Mouse (Mus musculus) 416B (cell line): ENCODE measurements around the gene Timm44.

ENCODE experiments used
- DNase-seq: peaks from one replicate; pipeline ENCODE4 v3.0.0; 2011; ENCODE audit warnings: low read depth

Timm44 gene

DNA sequence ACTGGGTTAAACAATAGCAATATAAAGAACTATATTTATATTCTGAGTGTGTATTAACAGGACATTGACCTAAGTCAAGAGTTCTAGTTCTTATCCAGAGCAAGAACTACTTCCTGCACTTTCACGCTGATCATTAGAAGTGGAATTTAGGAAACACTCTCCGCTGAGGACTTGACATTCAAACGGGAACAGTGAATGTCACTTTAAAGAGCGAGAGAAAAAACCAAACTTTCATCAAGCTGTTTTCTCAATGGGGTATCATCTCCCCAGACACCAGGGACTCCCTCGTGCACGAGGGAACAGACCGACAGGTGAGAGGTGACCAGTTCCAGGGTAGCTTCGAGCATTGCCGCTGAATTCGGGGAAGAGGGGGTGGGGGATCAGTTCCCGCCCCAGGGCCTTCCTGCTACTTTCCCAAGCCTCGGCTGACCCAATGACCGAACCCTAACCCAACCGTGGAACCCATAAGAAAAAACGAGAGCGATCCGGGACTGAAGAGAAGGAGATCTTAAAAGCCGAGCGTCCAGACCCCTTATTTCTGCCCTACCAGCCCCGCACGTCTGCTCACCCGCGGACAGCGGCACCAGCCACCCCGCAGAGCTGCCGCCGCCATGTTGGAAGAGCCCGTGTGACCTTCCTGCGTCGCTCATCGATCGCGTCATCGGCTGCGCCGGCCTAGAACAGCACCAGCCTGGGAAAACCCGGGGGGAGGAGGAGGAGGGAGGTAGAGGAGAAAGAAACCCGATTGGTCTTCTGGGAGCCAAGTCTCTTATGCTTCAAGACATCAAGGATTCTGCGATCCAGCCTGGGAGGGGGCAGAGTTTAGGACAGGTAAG is at the start of gene Timm44:
Gene Timm44 (minus strand): TSS at position 639 of the 836 bp plus-strand sequence.
- peak; percentile 96 for DNase-seq

DNA sequence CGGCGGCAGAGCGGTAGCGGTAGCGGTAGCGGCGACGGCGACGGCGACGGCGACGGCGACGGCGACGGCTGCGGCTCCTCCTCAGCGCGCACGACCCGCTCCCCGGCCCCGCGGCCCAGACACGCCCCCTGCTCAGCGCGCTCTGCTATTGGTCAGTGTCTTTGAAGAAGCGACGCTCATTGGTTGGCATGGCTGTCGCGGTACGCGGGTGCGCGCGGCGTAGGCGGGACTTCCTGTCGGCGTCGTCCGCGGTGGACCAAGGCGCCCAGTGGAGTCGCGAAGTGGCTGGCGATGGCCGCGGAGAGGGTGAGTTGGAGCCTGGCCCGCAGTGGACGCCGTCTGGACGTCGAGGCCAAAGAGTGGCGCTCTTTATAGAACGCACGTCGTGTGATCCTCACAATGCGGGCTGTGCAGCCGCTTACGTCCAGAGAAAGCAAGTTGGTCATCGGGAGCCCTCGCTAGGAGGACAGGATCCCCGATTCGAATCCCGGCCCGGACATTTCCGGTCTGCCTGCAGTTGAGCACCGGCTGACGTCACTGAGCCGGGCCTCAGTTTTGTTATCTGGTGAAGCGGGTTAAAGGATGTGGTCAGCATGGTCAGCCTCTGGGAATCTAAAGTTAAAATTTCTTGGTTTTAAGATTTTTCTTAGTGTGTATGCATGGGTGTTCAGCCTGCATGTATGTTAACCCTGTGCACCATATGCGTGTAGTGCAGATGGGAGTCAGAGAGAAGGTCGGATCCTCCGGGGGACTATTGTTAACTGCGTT is 49.5 kb upstream of the Timm44 start, which contains the start of the genes Ccl25 and Elavl1:
Gene Ccl25 (plus strand): TSS at position 228 of the 768 bp plus-strand sequence.
Gene Elavl1 (minus strand): TSS at position 431 of the 768 bp plus-strand sequence.
- peak; percentile 95 for DNase-seq

DNA sequence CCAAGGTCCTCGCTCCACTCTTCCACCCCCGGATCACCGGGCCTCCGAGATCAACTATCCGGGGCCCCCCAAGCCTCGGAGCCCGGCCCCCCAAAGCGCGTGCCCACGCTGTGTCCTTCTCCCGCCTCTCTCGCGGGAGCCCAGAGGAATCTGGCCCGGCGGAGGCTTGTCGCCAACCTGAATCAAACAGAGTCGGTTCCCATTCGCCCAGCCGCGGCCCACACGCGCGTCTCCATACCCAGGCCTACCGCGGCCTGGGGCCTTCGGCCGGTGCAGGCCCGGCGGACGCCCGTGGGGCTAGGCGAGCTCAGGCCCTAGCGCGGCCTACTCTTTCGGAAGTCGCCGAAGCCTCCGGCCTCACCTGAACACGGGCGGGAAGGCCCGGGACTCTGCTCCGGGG is 48.8 kb upstream of the Timm44 start:
- DNase-seq: peak; percentile 41

DNA sequence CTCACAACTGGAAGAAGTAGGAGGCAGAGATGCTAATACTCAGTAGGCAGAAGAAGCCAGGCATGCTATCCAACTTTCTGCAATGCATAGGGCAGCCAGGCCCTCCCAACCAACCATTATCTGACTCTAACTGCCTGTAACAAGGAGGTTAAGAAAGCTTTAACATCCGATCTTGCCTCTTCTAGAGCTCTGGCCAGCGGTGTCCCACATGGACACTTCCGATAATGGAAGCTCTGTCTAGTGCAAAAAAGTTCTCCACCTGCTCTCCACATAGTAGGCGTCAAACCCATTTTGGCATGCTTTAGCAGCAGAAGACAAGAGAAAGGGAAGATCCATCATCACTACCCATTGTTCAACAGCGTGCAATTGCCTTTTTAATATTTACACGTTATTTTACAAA is 48.2 kb upstream of the Timm44 start:
- no peak for DNase-seq

DNA sequence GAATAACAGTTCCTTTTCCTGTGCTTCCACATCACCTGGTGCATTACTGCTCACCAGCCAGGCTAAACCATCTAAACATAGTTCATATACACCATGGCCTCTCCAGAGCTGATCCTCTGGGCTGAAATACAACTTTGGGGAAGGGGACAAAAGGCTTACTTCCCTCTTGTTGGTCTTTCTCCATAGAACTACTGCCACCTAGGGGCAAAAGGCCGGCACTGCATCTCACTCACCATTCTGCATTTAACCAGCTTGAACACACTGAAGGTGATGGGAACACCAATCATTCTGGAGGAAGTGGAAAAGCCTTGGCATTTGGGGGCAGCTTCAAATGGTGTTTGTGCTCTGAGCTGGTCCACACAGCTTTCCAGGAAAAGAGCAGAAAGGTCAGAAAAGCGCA is 46.8 kb upstream of the Timm44 start:
- peak; percentile 89 for DNase-seq

DNA sequence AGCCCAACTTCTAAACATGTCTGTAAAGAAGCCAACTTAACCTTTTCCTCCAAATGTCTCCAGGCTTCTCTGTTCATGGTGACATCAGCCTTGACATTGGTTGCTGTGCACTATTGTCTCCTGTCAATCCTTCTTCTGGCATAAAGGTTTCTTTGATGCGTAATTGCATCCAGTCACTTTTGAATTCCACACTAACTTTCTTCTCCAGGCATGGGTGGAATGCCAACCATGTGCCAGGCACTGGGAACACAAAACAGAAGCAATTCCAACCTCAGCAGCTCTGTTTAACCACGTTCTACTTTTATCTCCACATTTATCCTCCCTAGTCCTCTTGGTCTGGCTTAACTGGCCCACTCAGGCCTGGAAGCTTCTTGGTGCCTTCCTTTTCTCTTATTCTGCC is 45.3 kb upstream of the Timm44 start:
- no peak for DNase-seq

DNA sequence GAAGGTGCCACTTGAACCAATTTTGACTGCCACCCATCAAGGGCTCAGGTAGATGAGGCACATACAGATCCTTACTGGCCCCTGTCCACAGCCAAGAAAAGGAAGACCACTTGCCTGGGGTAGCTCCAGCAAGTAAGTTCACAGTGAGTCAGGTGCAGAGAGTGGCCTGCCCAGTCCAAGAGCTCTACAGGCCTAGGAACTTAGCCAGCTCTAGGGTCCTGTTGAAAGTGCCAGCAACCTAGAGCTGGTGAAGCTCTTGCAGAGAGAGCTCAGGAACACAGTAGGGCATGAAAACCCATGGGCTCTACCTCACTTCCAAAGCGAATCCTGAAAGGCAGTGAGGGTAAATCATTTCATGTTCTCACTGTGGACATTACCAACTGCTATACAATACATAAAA is 44.7 kb upstream of the Timm44 start:
- DNase-seq: no peak

DNA sequence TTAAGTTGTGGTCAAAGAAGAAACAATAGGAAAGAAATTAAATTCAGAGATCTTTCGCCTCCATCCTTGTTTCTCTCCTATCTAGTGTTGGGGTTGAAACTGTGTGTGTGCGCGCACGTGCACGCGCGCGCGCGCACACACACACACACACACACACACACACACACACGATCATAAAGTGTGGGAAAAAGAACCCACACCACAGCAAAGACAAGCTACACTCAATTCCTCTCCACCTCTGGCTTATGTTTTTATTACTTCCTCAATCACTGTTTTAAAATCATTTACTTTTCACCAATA is 43.8 kb upstream of the Timm44 start:
- no peak for DNase-seq

DNA sequence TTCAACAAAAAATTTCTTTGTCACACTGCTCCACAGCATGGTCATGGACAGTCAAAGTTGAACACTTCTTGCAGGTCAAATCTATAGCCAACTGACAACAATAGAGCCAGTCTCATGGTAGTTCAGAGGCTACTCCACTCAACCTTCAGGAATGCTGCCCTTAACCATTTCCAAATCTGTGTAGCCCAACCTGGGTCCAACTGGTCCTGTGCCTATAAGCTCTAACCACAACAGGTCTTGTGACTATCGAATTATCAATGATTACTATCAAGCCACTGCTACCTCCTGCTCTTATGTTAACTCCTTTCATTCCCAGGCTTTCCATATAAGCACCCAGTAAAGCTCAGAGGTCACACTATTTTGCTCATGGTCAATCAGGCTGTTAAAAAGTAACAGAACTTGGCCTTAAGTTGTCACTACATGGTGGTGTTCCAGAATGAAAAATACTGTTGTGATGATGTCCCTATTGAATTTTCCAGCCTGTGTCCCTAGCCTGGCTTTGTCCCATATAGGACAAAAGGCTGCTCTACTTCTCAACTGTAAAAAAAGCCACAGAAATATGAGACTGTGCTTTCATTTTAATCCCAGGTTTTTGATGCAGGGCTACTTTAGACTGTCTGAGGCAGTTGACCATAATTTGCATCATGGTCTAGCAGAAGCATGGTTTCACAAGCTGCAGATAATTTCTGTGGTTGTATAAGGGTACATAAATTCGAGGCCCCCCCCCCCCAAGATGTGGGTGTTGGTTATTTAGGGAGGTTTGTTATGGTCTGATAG is 43.3 kb upstream of the Timm44 start:
- peak; percentile 66 for DNase-seq

DNA sequence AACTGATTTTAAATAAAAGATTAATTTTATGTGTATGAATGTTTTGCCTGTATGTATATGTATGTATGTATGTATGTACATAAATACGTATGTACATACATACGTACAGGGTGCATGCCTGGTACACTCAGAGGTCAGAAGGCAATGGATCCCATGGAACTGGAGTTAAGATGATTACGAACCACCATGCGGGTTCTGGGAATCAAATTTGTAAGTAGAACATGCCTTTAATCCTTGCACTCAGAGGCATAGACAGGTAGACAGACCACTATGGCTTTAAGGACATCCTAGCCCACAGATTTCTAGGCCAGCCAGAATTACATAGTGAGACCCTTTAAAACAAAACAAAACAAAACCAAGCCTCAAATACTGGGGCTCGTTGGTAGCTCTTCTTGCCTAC is 42.4 kb upstream of the Timm44 start:
- no peak for DNase-seq

DNA sequence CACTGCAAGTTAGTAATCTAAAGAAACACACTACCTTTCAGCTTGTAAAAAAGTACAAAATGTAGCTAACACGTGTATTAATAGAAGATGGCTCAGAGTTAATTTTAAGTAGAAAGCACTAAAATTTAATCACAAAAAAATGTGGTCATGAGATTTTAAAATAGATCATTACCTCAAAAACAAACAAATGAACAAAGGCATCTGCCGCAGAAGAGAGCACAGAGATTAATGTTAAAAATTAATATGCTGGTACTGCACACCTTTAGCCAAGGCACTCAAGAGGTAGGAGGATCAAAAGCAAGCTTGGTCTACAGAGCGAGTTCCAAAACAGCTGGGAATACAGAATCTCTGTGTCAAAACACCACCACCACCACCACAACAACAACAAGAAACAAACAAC is 39.1 kb upstream of the Timm44 start:
- no peak for DNase-seq

DNA sequence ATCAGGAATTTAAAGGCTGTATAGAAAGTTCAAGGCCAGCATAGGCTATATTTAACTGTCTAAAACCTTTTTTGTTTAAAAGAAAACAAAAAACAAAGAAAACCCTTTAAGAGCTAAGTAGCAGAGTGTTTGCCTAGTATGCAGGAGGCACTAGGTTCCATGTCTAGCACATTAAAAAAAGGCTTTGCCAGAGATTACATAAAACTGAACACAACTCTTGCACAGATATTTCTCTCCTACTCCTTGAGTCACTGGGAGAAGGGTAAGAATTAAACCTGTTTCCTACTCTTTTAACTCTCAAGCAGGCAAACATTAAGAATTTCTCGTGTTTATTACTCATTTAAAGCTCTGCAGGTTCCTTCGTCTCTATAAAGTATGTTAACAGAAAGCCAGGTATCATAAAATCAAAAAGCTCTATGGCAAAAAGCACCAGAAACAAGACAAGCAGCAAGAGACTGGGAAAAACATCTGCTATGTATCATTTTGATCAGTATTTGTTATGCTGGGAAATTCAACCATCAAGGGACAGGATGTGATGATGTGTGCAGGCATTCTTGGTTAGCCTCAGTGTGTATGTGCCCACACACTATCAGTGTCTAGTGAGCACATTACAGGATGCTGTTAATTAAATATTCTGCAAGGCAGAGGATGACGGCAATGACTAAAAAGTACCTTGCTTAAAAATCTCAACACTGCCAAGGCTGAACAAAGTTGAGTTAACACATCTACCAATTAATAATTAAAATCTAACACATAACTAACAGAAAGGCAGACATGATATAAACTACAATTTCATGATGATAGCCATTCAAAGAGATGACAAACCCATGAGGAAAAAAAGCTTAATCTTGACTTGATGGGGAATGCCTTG is 37.8 kb upstream of the Timm44 start:
- peak; percentile 75 for DNase-seq

DNA sequence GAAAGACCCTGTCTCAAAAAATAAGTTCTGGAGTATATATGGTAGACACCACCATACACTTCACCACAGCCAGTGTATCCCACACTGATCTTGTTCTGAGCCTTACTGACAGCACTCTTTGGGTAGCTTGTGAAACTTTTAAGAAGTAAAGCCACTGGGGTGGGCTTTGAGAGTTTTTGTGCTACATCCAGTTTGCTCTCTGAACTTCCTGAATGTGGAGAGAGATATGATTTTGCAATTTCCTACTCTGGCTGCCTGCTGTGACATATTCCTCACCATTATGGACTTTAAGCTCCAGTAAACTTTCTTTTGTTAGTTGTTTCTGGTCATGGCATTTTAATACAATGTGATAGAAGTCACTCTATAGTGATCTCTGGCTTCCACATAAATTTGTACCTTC is 36.4 kb upstream of the Timm44 start:
- DNase-seq: peak; percentile 84

DNA sequence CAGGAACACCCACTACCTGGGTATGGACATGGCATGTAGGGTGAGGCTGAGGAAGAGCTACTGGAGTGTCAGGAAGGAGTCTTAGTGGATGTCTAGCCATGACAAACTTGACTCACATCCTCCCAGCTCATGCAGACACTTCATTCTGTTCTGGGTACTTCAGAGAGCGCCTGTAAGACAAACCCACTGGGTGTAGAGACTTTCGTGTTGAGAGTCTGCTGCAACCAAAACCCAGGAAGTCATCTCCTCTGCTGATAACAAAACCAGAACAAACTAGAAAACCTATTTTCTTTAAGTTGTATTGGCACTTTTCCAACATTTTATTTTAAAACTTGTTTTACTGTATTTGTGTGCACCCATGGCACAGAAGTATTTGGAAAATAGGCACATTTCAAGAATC is 30.1 kb upstream of the Timm44 start:
- peak; percentile 92 for DNase-seq

DNA sequence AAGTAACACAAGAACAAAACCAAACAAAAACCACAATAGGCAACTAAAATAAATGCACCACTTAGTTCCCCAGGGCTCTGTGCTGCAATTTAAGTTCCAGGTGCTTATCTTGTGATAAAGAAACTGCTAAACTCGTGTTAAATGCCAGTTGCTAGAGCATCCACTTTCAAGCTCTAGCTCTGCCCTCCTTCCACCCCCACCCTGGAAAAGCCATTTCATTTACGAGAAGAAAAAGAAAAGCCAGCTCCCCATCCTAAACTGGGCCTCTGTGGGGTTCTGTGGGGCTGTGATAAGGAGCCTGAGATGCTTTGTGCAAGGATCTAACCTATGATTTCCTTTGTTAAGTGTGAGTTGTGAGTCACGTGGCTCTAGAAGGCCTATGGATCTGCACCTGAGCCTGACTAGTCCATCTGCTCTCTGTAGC is 28.4 kb upstream of the Timm44 start:
- DNase-seq: peak; percentile 33

DNA sequence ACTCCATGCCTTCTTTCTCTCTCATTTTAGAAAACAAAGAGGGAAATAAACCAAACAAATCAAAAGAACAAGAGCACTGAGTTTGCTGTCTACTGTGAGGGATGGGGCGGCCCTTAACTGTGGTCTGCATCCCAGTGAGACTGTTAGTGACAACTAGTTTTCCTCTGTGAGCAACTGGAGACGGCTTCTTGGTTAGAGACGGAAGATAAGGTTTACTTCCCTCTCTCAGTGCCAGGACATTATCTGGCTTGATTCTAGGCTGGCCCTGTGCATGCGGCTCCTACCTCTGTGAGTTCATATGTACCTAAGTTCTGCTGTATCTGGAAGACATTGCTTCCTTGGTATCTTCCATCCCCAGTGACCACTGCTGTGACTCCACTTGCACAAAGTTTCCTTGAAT is 22.1 kb upstream of the Timm44 start:
- no peak for DNase-seq

DNA sequence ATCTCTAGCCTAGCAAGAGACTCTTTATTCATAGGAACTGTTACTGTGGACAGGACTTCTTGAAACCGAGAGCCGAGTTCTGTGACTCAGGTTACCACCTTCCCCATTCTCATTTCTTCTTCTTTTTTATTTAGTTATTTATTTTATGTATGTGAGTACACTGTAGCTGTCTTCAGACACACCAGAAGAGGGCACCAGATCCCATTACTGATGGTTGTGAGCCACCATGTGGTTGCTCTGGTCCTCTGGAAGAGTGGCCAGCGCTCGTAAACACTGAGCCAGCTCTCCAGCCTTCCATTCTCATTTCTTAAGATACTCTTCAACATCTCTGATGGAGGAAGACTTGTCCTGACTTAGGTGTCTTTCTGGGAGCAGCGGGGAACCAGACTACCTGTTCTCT is 17.0 kb upstream of the Timm44 start:
- DNase-seq: no peak

DNA sequence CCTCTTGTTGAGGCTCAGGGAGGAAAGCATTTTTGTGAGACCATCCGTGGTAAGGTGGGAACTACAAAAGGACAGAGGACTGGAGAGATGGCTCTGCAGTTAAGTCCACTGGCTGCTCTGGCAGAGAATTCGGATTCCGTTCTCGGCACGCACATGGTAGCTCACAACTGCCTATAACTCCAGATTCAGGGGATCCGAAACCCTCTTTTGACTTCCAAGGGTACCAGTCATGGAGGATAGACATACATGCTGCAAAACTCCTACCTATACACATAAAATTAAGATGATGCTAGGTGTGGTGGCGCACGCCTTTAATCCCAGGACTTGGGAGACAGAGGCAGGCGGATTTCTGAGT is 375 bp upstream of the Timm44 start:
- DNase-seq: no peak

DNA sequence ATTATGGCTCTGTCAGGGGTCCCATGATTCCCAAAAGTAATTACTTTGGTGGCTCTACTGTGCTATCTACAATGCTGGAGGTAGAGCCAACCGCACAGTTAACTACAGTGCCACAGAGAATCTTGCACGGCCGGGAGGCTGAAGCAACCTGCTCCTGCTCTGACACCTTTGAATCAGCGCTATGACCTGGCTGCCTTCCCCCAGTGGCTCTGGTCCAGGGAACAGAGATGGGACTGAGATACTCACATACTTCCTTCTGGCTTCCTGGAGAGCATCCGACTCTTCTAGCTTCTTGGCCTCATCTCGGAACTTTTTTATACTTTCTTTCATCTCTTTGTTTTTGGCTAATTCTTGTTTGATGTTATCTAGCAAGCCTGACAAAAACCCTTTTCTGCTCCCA is 6.1 kb downstream of the Timm44 start:
- no peak for DNase-seq

DNA sequence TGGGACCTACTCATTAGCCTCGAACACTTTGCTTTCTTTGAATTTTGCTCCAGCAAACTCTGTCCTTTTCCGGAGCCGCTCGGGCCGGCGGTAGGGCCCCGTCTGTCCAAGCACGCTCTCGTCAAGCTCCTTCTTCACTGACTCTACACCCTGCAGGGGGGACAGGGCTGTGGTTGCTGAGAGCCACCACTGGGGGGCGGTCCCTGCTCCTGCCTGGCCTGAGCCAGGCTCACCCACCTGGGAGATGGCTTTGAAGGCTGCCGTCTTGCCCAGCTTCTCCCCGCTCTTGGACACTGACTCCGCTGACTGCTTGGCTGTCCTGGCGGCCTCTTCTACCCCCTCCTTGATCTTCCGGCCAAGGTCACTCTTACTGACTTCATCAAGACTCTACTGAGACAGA is 8.1 kb downstream of the Timm44 start:
- peak; percentile 22 for DNase-seq

DNA sequence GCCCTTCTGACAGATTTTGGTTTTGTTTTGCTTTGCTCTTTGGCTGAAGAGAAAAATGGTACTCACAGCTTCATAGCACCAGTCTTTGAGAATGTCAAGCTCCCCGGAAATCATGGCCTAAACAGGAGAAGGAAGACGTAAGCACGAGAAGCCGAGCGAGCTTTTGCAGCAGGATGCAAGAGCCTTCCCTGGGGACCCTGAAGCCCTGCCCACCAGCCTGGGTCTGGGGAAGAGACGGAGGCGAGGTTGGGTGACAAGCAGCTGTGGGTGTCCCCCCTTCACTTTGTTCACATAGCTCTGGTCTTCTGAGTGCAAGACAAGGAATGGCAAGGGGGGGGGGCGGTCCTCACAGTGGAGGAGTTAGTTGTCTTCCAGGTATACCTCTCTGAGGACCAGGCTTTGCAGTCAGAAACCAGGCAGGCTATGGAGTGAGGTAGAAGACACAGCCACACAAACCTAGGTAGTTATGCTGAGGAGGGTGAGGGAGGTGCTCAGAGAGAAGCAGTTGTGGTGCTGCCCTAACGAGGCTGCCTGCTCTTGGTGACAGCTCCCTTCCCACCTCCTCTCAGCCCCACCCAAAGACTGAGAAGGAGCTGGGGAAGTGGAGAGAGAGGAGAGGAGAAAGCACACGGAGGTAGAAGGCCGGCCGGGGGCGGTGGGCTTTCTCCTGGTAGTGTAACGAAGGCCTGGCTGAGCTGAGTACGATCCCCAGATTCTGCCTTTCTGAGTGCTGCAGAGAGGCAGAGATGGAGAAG is 10.4 kb downstream of the Timm44 start:
- DNase-seq: no peak
